9 mouse cellular contexts compared by ENCODE assay signal in genomic region chr19:56349295-56349694, GRCm38 (mm10). TPM values are rescaled to one million over a fixed set of nuclear protein-coding genes. Genes with fewer than 3 reads are reported as not detected.
DNase-seq lines count a peak whose midpoint lies in the region; ATAC-seq lines count a peak whose summit lies in the region.
"Had no signal": no experiment of that assay in that cellular context is flagged by ENCODE, and none has a peak within 500 bp of the region (broad histone marks: within the 10 kb centered on the region; RNA-seq: fewer than 3 reads in every experiment).

No protein-coding gene starts in this region.

- H3K27ac ChIP-seq in kidney, embryonic 16.5 days (ENCODE audit: low read length), result no peak overlapping the region
- no peak overlapping the region for H3K27ac ChIP-seq in heart, embryonic 10.5 days
- H3K27ac ChIP-seq: midbrain, embryonic 12.5 days had no signal

- 32% methylated on average over 6 of the region's 6 CpGs for WGBS in kidney, embryonic 16.5 days
- 22% methylated on average over 6 of the region's 6 CpGs for WGBS in heart, embryonic 10.5 days

- no peak overlapping the region for H3K9ac ChIP-seq in kidney, embryonic 16.5 days (replicated peaks; ENCODE audit: low read length)
- H3K9ac ChIP-seq: midbrain, embryonic 12.5 days had no signal

- peak; percentile 45 for DNase-seq in kidney, adult 9 months
- DNase-seq in ZHBTc4 (ENCODE audit: low read depth, low spot score) (peak; percentile 73), adipocyte (ENCODE audit: low spot score) (no peak)
- peak; percentile 32 for DNase-seq in kidney, postnatal 14 days
- peak; percentile 12 for DNase-seq in naive thymus-derived CD4-positive, alpha-beta T cell, adult 2 months (ENCODE audit: low read depth)
- DNase-seq in heart, embryonic 10.5 days (ENCODE audit: low spot score), result no peak

- no peaks in the 10 kb centered on the region for H3K9me3 ChIP-seq in kidney, embryonic 16.5 days (ENCODE audit: low read length)
- no peaks in the 10 kb centered on the region for H3K9me3 ChIP-seq in heart, embryonic 10.5 days
- H3K9me3 ChIP-seq: midbrain, embryonic 12.5 days had no signal

- H3K36me3 ChIP-seq in kidney, embryonic 16.5 days (ENCODE audit: insufficient read depth, low read length), result no peaks in the 10 kb centered on the region
- H3K36me3 ChIP-seq in heart, embryonic 10.5 days, result peaks cover 8% of the 10 kb centered on the region
- H3K36me3 ChIP-seq: midbrain, embryonic 12.5 days had no signal

- H3K4me1 ChIP-seq in kidney, embryonic 16.5 days (ENCODE audit: insufficient read depth, low read length), result 0 out of 2 replicates have a peak, but pooled peaks cover 6% of the 10 kb centered on the region
- H3K4me1 ChIP-seq in heart, embryonic 10.5 days, result peaks cover 10% of the 10 kb centered on the region; the same call in 1 of the 2 replicates

- 0 out of 2 replicates have a peak, but pooled peaks cover 3% of the 10 kb centered on the region for H3K27me3 ChIP-seq in kidney, embryonic 16.5 days (ENCODE audit: insufficient read depth, low read length)
- peaks cover 18% of the 10 kb centered on the region for H3K27me3 ChIP-seq in heart, embryonic 10.5 days (ENCODE audit: insufficient read depth, poor library complexity, severe bottlenecking)

- no peak overlapping the region for H3K4me2 ChIP-seq in kidney, embryonic 16.5 days (replicated peaks; ENCODE audit: low read depth, low read length)
- H3K4me2 ChIP-seq: midbrain, embryonic 12.5 days had no signal

- no peak for ATAC-seq in kidney, embryonic 16.5 days (ENCODE audit: low FRiP score, low TSS enrichment)
- ATAC-seq in frontal cortex, adult (ENCODE audit: low TSS enrichment), result no peak

- H3K4me3 ChIP-seq in kidney, embryonic 16.5 days (ENCODE audit: low read length), result no peak overlapping the region
- H3K4me3 ChIP-seq in heart, embryonic 10.5 days, result no peak overlapping the region
- H3K4me3 ChIP-seq: midbrain, embryonic 12.5 days had no signal

RNA-seq across cellular contexts. Expression of gene Nrap, which starts 40.5 kb away (rescaled TPM):
- 0.36 and 0.37 TPM in 2 replicates for polyA plus RNA-seq in kidney, embryonic 16.5 days (2015; fragmentation: Nextera tagmentation; extraction: Ambion mirVana)
- 3.4 and 11.9 TPM in 2 replicates for polyA plus RNA-seq in heart, embryonic 10.5 days (2016; fragmentation: Nextera tagmentation; extraction: Ambion mirVana)

RNA-seq across cellular contexts. Expression of gene Casp7, which starts 47.6 kb away (rescaled TPM):
- polyA plus RNA-seq in kidney, embryonic 16.5 days (2015; fragmentation: Nextera tagmentation; extraction: Ambion mirVana), result 26.6 and 27.2 TPM in 2 replicates
- 25.1 and 31.6 TPM in 2 replicates for polyA plus RNA-seq in heart, embryonic 10.5 days (2016; fragmentation: Nextera tagmentation; extraction: Ambion mirVana)

Comparison
In these comparisons a context has a peak if more than half of its experiments do, and no peak if none do; other contexts are left out.
1. DNase-seq: peak in kidney, adult 9 months (single experiment), ZHBTc4 (single experiment), kidney, postnatal 14 days (single experiment) and naive thymus-derived CD4-positive, alpha-beta T cell, adult 2 months (single experiment); none in adipocyte (single experiment) and heart, embryonic 10.5 days (single experiment).